Mouse (Mus musculus) spleen, adult 2 months (tissue): ENCODE measurements around the gene Ehd2.

Experiments
- CTCF ChIP-seq: fragments of 200-500 bp; IDR thresholded peaks from 2 replicates; pipeline ENCODE4 v1.5.1; 2011; ENCODE audit warnings: mild to moderate bottlenecking, inconsistent platforms; ENCODE audit not compliant: insufficient read depth, insufficient read length, insufficient replicate concordance; ENCODE audit errors: extremely low read depth
- POLR2A ChIP-seq: fragments of 200-500 bp; IDR thresholded peaks from 2 replicates; pipeline ENCODE4 v1.6.1; 2011; ENCODE audit warnings: low read depth, low read length, inconsistent platforms

GRCm38 (mm10) chr7:15993152-15993551, 25.8 kb upstream of the Ehd2 start:
- no peak for TF ChIP-seq CTCF
- TF ChIP-seq POLR2A = no peak
